Mouse (Mus musculus) liver, embryonic 13.5 days (tissue): Measurements from ENCODE around the gene Map10. TPM values are rescaled to one million over a fixed set of nuclear protein-coding genes. Genes with fewer than 3 reads are reported as not detected.

Source experiments
- ATAC-seq: fragments of 200-750 bp; cut with Nextera tagmentation; 2 replicates; pipeline ENCODE4 v1.8.0; 2017; ENCODE audit warnings: low read depth, mild to moderate bottlenecking, moderate number of reproducible peaks, moderate library complexity
- DNase-seq: peaks from one replicate; pipeline ENCODE4 v3.0.0; 2022
- H3K27ac ChIP-seq: fragments of 300-500 bp; sonication (generic); 2 replicates; pipeline ENCODE4 v1.5.1; 2015; ENCODE audit warnings: moderate library complexity, mild to moderate bottlenecking, inconsistent platforms
- H3K27me3 ChIP-seq: fragments of 300-500 bp; sonication (generic); 2 replicates; pipeline ENCODE4 v1.6.1; 2015; ENCODE audit warnings: mild to moderate bottlenecking, inconsistent platforms
- H3K36me3 ChIP-seq: fragments of 300-500 bp; sonication (generic); 2 replicates; pipeline ENCODE4 v1.6.1; 2015; ENCODE audit warnings: mild to moderate bottlenecking, inconsistent platforms
- H3K4me1 ChIP-seq: fragments of 300-500 bp; sonication (generic); replicated peaks from 2 replicates; pipeline ENCODE4 v1.6.1; 2015; ENCODE audit warnings: inconsistent platforms
- H3K4me2 ChIP-seq: fragments of 300-500 bp; sonication (generic); 2 replicates; pipeline ENCODE4 v1.6.1; 2015; ENCODE audit warnings: inconsistent platforms, mild to moderate bottlenecking, moderate library complexity
- H3K4me3 ChIP-seq: fragments of 300-500 bp; sonication (generic); replicated peaks from 2 replicates; pipeline ENCODE4 v1.5.1; 2015; ENCODE audit warnings: mild to moderate bottlenecking, inconsistent platforms
- H3K9ac ChIP-seq: fragments of 300-500 bp; sonication (generic); 2 replicates; pipeline ENCODE4 v1.6.1; 2015; ENCODE audit warnings: mild to moderate bottlenecking, inconsistent platforms
- H3K9me3 ChIP-seq: fragments of 300-500 bp; sonication (generic); replicated peaks from 2 replicates; pipeline ENCODE4 v1.6.1; 2016; ENCODE audit warnings: inconsistent platforms
- WGBS: fragments of 180-500 bp; shearing (Covaris S2); methylation state at CpG from one replicate; pipeline ENCODE4 v1.1.7; 2015; ENCODE audit not compliant: insufficient replicate concordance; 5-methylcytosine and 5-hydroxymethylcytosine counted together
- polyA plus RNA-seq: library from polyadenylated mRNA; unstranded; fragments of >200 nt; fragmentation: Nextera tagmentation; extraction: Ambion mirVana; gene quantifications from 2 replicates; pipeline ENCODE4 v1.2.1, GENCODE M21; 2015

Map10 gene
- polyA plus RNA-seq, 1 experiment from 2014 or later: 0.97 TPM

DNA sequence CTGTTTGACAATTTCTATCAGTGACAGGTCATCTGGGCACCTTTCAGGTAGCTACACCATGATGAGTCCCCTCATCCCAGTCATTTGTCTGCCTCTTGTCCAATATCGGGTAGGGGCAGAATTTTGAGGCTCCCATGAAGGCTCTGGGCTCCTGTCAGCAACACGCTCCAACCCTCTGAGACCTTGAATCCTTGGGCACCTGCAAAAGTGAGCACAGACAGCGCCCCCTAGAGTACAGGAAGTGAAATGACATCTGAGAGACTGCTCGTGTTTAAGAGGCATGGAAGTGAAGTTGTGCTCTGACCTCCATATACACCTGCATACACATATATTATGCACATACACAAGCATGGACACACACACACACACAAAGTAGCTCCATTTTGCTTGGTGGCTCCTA lies 49.3 kb downstream of the Map10 start:
- ATAC-seq: no peak
- H3K27me3 ChIP-seq: 0 out of 2 replicates have a peak, but pooled peaks cover 3% of the 10 kb centered on the region
- H3K4me1 ChIP-seq: no peaks in the 10 kb centered on the region
- no peak for DNase-seq
- no peak overlapping the region for H3K4me3 ChIP-seq
- H3K9me3 ChIP-seq: no peaks in the 10 kb centered on the region
- no peak overlapping the region for H3K27ac ChIP-seq
- H3K9ac ChIP-seq: no peak overlapping the region
- H3K4me2 ChIP-seq: no peak overlapping the region
- 40% methylated on average over 4 of the region's 4 CpGs for WGBS
- no peaks in the 10 kb centered on the region for H3K36me3 ChIP-seq

DNA sequence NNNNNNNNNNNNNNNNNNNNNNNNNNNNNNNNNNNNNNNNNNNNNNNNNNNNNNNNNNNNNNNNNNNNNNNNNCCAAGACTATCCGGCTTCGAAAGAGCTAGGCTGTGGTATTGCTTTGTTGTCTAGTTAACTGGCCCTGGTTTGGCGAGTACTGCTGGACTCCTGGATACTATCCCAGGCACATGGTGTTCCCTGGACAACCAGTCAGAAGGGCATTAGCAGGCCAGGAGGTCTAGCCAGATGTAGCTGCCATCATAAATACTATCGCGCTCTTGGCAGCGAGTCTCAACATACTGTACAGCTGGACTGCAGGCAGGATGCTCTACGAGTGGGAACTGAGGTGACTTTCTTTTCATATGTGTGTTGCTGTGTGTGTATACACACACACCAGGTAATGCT lies 53.1 kb downstream of the Map10 start:
- H3K4me1 ChIP-seq: peaks cover 8% of the 10 kb centered on the region; the same call in 1 of the 2 replicates
- WGBS: 85% methylated on average over 7 of the region's 7 CpGs
- H3K36me3 ChIP-seq: no peaks in the 10 kb centered on the region
- H3K4me2 ChIP-seq: no peak overlapping the region
- no peaks in the 10 kb centered on the region for H3K9me3 ChIP-seq
- no peak for DNase-seq
- ATAC-seq: no peak
- H3K27ac ChIP-seq: no peak overlapping the region
- no peak overlapping the region for H3K4me3 ChIP-seq
- H3K27me3 ChIP-seq: no peaks in the 10 kb centered on the region
- H3K9ac ChIP-seq: no peak overlapping the region

Other genes with a start within 250 kb of the Map10 start
- 0.70 and 0.86 TPM in 2 replicates for gene Sipa1l2, start 100.0 kb upstream of the Map10 start, polyA plus RNA-seq
- 16.8 and 17.7 TPM in 2 replicates for gene Ntpcr, start 60.1 kb downstream of the Map10 start, polyA plus RNA-seq
- gene Pcnx2, start 228.5 kb downstream of the Map10 start, polyA plus RNA-seq: 0.19 and 0.27 TPM in 2 replicates
- 0.02 TPM in 2 replicates for gene Map3k21, start 240.6 kb downstream of the Map10 start, polyA plus RNA-seq